Mouse (Mus musculus) liver, postnatal 0 days (tissue): ENCODE results near the gene Dct.

Source experiments
- CTCF ChIP-seq: sonication (generic); IDR thresholded peaks from 2 replicates; pipeline ENCODE4 v1.5.1; 2016; ENCODE audit warnings: antibody characterized with exemption, low read depth
- EP300 ChIP-seq: IDR thresholded peaks from 2 replicates; pipeline ENCODE4 v1.6.1; 2016; ENCODE audit warnings: antibody characterized with exemption, low read depth, mild to moderate bottlenecking

DNA sequence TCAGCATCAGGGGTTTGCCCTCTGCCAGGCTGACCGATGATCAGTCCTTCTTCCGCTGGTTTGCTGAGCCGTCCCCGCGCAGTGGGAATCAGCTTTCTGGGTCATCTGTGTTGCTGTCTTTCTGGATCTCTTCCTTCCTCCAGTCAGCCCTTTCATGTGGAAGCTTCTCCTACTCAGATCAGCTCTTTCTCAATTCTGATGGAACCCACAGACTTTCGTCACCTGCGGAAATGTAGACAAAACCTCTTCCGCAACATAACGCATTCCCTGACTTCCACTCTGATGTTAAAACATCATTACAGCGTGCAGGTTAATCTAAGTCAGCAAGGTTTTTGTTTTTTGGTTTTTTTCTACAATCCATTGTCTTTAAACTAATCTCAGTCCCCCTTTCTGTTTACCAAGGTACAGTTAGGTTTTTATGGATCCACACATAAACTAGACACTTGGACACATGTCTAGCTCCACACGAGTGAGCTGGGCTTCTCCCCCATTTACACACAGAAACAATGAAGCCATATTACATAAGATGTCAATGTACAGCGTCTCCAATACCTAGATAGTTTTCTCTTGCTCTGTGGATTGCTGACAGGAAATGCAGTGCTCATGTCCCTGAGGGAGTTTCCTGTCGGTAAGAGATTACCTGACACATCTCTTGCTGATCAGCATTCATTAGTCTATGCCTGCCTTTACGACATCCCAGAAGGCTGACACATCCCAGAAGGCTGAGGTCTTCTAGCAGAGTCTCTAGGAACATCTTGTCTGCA lies 49.4 kb upstream of the Dct start:
- no peak for TF ChIP-seq CTCF
- TF ChIP-seq EP300 = no peak
